Mouse (Mus musculus) gastrocnemius, postnatal 4 days (tissue): ENCODE data around the gene Ctnna3. TPM values are rescaled to one million over a fixed set of nuclear protein-coding genes. Genes with fewer than 3 reads are reported as not detected.
A peak's percentile ranks its signal among the peaks of the same experiment; 100 is the strongest.
"Not testable (repeated sequence)": the region's sequence is repeated elsewhere in the genome, so short reads cannot be mapped to it uniquely, and the experiment has no call there.

ENCODE experiments used
- DNase-seq, 2 experiments: peaks; one replicate each; pipeline ENCODE4 v3.0.0; 2021 to 2022; ENCODE audit warnings: low spot score in 2 of 2, mixed read lengths in 2 of 2
- total RNA-seq, 2 experiments: library from RNA; stranded (reverse); gene quantifications; 2 replicates each; pipeline ENCODE4 v1.2.3; 2021

The Ctnna3 gene
- total RNA-seq, 2 experiments from 2014 or later = 25.3 to 27.7 TPM

- DNase-seq = no peak
These were observed 6.1 kb upstream of the Ctnna3 start for GRCm38 (mm10) chr10:63423591-63424474.

DNA sequence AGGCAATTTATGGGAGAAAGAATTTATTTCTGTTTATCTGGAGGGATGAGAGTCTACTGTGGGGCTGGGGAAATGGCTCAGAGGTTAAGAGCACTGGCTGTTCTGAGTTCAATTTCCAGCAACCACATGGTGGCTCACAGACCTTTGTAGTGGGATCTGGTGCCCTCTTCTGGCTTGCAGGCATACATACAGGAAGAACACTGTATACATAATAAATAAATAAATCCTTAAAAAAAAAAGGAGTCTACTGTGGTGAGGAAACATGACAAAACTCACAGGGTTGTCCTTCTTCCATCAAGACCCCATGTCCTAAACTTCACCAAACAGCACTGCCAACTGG is 5.5 kb upstream of the Ctnna3 start:
- DNase-seq = no peak

DNA sequence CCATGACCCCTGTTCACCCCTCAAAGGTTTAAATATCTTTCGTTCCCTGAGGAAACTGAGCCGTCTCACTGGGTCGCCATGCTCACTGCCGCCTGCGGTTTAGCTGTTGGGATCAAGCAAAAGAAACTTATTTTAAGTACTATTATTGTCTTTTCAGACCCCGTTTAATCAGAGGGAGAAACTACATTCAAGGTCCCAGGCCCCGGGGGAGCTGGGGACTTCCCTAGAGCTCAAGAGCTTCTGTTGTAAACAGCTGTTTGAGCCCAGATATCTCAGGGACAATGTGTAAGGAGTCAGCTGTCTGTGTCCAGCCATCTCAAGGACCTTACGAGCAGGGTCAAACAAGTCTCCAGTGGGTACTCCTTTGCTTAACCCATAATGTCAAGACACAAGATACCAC is 2.8 kb upstream of the Ctnna3 start:
- DNase-seq = no peak

- DNase-seq = peak in 1 of 2 experiments; percentile 18
These were observed 1.5 kb upstream of the Ctnna3 start for GRCm38 (mm10) chr10:63428243-63429022.

DNA sequence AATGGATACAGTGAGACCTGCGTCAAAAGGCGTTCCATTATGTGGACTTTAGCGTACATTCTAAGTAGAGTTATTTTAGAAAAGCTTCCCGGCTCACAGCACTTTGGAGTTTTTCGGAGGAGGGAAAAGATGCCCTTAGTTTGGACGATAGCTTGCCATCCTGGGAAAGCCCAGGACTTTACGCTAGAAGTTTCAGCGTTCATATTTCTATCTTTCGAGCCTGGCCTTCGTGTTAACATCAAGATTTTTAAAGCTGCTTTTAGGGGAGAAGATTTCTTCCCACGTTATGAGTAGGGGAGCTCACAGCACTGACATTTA is 916 bp upstream of the Ctnna3 start:
- DNase-seq = no peak

GRCm38 (mm10) chr10:63429380-63429779 is 518 bp upstream of the Ctnna3 start:
- DNase-seq = peak; percentile 98 to 100

DNA sequence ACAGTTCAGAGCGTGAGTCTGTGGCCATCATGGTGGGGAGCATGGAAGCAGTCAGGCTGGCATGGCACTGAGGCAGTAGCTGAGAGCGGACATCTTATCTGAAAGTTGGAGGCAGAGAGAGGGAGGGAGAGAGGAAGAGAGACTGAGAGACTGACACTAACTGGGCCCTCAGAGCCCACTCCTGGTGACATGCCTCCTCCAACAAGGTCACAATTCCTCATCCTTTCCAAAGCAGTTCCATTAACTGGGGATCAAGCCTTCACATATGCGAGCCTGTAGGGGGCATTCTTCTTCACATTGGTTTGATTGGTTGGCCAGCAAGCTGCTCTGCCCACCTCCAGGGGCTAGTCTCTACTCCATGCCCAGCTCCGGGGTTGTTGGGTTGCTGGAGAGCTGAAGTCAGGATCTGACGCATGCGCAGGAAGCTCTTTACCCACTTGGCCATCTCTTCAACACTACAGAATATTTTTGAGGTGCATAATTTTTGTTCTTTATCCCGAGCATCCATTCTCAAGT is 1.4 kb downstream of the Ctnna3 start:
- peak in 1 of 2 experiments; percentile 4 for DNase-seq

DNA sequence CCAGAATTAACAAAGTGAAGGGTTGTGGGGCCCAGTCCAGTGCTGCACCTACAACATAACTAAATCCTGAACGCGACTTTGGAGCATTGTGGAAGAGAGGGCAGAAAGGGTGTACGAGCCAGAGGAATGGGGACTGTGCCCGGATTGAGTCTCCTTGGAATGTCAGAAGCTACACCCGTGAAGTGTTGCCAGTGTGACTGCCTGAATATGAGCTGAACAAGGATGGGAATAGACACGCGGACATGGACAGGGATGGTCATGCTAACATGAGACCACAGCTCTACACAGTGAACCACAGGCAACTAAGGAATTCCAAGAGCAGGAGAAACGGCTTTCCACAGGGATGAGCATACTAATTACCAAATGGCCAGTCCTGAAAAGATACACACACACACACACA is 2.2 kb downstream of the Ctnna3 start:
- DNase-seq = peak in 1 of 2 experiments; percentile 1

DNA sequence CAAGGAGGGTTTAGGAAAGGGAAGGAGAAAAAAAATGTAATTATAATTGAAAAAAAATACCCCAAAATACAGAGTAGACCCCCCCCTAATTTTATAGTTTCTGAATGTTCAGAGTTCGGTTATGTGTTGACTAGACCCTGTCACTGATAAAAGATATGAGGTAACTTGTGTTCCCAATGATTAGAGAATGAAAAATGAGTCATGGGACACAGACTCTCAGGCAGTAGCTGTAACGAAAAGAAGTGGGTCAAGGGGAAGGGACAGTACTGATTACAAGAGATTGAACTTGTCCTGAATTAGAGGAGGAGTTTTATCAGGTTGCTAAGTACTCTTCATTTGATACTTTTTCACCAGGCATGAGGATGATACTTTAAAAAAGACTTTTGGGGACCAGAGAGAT is 3.0 kb downstream of the Ctnna3 start:
- no peak for DNase-seq

DNA sequence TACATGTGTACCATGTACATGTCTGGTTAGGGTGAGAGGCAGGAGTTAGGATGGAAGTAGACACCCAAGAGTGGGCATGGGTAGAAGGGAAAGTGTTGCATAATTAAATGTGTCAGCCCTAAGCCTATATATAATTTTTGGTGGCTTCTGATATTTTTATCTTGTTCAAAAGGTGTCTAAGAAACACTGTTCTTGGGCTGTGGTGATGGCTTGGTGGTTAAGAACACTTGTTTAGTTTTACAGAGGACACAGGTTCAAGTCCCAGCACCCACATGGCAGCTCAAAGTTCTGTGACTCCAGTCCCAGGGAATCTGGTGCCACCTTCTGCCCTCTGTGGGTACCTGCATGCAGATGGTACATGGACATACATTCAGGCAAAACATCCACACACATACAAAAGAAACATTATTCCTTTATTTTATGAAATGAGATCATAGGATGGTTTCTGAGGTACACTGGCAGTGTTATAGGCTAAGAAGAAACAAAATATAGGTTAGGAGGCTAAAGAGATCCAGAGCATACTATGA is 8.9 kb downstream of the Ctnna3 start:
- no peak for DNase-seq

- DNase-seq = no peak
These were observed 9.9 kb downstream of the Ctnna3 start for GRCm38 (mm10) chr10:63439694-63440228.

- not testable (repeated sequence) for DNase-seq
These were observed 14.9 kb downstream of the Ctnna3 start for GRCm38 (mm10) chr10:63444602-63445387.

DNA sequence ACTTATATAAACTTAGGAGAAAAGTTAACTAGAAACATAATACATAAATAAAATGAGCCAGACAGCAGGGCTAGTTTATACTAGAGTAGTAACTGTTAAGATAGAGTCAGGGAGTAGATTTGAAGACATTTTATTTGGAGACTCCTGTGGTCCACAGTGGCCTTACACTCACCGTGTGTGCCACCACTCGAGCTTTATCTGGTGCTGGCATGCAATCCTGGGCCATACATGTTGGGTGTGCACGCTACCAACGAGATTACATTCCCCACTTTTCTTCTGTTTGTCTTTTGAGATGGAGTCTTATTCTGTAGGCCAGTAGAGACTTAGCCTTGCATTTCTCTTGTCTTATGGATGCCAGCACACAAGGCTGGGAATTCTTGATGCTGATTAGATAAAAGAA is 24.0 kb downstream of the Ctnna3 start:
- no peak for DNase-seq

- no peak for DNase-seq
These were observed 25.4 kb downstream of the Ctnna3 start for GRCm38 (mm10) chr10:63455110-63455878.

GRCm38 (mm10) chr10:63457292-63458128 is 27.6 kb downstream of the Ctnna3 start:
- no peak for DNase-seq

GRCm38 (mm10) chr10:63460935-63461334 is 31.0 kb downstream of the Ctnna3 start:
- no peak for DNase-seq

- no peak for DNase-seq
These were observed 42.6 kb downstream of the Ctnna3 start for GRCm38 (mm10) chr10:63472473-63472872.

GRCm38 (mm10) chr10:63476167-63476647 is 46.3 kb downstream of the Ctnna3 start:
- peak in 1 of 2 experiments; percentile 36 for DNase-seq

GRCm38 (mm10) chr10:63478946-63479345 is 49.0 kb downstream of the Ctnna3 start:
- no peak for DNase-seq
